Mouse (Mus musculus) thymus, adult 2 months (tissue): Measurements from ENCODE around the gene Senp2. TPM values are rescaled to one million over a fixed set of nuclear protein-coding genes. Genes with fewer than 3 reads are reported as not detected.
A peak's percentile ranks its signal among the peaks of the same experiment; 100 is the strongest.

Experiments
- DNase-seq: peaks from one replicate; pipeline ENCODE4 v3.0.0; 2021
- H3K27ac ChIP-seq: fragments of 200-500 bp; 2 replicates; pipeline ENCODE4 v1.5.1; 2012; ENCODE audit warnings: low read length, control low read depth; ENCODE audit not compliant: control insufficient read depth, insufficient read depth
- H3K27me3 ChIP-seq: fragments of 200-500 bp; 2 replicates; pipeline ENCODE4 v1.6.1; 2012; ENCODE audit warnings: mild to moderate bottlenecking, low read length, moderate library complexity, mixed read lengths; ENCODE audit not compliant: control insufficient read depth, insufficient read depth
- H3K36me3 ChIP-seq: fragments of 200-500 bp; 2 replicates; pipeline ENCODE4 v1.6.1; 2012; ENCODE audit warnings: mild to moderate bottlenecking, low read length, moderate library complexity; ENCODE audit not compliant: control insufficient read depth, insufficient read depth
- H3K4me1 ChIP-seq: fragments of 200-500 bp; replicated peaks from 2 replicates; pipeline ENCODE4 v1.6.1; 2012; ENCODE audit warnings: low read length; ENCODE audit not compliant: control insufficient read depth, insufficient read depth
- H3K4me3 ChIP-seq: fragments of 200-500 bp; 2 replicates; pipeline ENCODE4 v1.5.1; 2012; ENCODE audit warnings: mild to moderate bottlenecking, low read length, control low read depth, moderate library complexity; ENCODE audit not compliant: control insufficient read depth, insufficient read depth
- CTCF ChIP-seq: fragments of 200-500 bp; IDR thresholded peaks from 2 replicates; pipeline ENCODE4 v1.5.1; 2012; ENCODE audit warnings: mild to moderate bottlenecking, control low read depth, low read length, moderate library complexity, borderline replicate concordance; ENCODE audit not compliant: control insufficient read depth, poor library complexity, insufficient read depth; ENCODE audit errors: extremely low read depth
- POLR2A ChIP-seq: fragments of 200-500 bp; IDR thresholded peaks from 2 replicates; pipeline ENCODE4 v1.6.1; 2012; ENCODE audit warnings: mild to moderate bottlenecking, low read length, control low read depth, moderate library complexity; ENCODE audit not compliant: control insufficient read depth, poor library complexity, insufficient read depth; ENCODE audit errors: extremely low read depth
- WGBS: fragments of 180-500 bp; shearing (Covaris S2); methylation state at CpG from one replicate; pipeline ENCODE4 v1.1.7; 2018; 5-methylcytosine and 5-hydroxymethylcytosine counted together
- polyA plus RNA-seq: library from polyadenylated mRNA; depleted of rRNA; stranded (reverse); fragments of >200 nt; gene quantifications from 2 replicates; pipeline ENCODE4 v1.2.3, GENCODE M21; 2012; rRNA removed

Senp2 gene
- 19.2 and 21.6 TPM in 2 replicates for polyA plus RNA-seq

- peak; percentile 62; the same call in 1 of the 2 replicates for TF ChIP-seq POLR2A
- peak; percentile 47 for TF ChIP-seq CTCF
- peaks cover 3% of the 10 kb centered on the region; the same call in 1 of the 2 replicates for H3K36me3 ChIP-seq
- H3K4me1 ChIP-seq = peaks cover 5% of the 10 kb centered on the region
- no peak within 1 kb of the TSS for H3K27ac ChIP-seq
- DNase-seq = peak; percentile 100
- H3K27me3 ChIP-seq = no peaks in the 10 kb centered on the region
- peak within 1 kb of the TSS; percentile 98 for H3K4me3 ChIP-seq
- under 1% methylated on average over 42 of the region's 45 CpGs for WGBS
Observed at GRCm38 (mm10) chr16:22009099-22009584, at the start of gene Senp2. Gene Senp2, plus strand, starts transcription at chr16:22009484.

GRCm38 (mm10) chr16:21965576-21965975 is 43.7 kb upstream of the Senp2 start:
- no peaks in the 10 kb centered on the region for H3K27me3 ChIP-seq
- H3K4me3 ChIP-seq = no peak overlapping the region
- H3K36me3 ChIP-seq = no peaks in the 10 kb centered on the region
- WGBS = 90% methylated on average over 3 of the region's 3 CpGs
- no peaks in the 10 kb centered on the region for H3K4me1 ChIP-seq
- H3K27ac ChIP-seq = no peak overlapping the region
- TF ChIP-seq POLR2A = no peak
- no peak for TF ChIP-seq CTCF
- DNase-seq = no peak

- no peak for TF ChIP-seq POLR2A
- TF ChIP-seq CTCF = no peak
- no peaks in the 10 kb centered on the region for H3K27me3 ChIP-seq
- no peak overlapping the region for H3K4me3 ChIP-seq
- WGBS = 80% methylated on average over 5 of the region's 5 CpGs
- H3K4me1 ChIP-seq = no peaks in the 10 kb centered on the region
- no peaks in the 10 kb centered on the region for H3K36me3 ChIP-seq
- DNase-seq = no peak
- no peak overlapping the region for H3K27ac ChIP-seq
Observed at GRCm38 (mm10) chr16:21969874-21970273, 39.4 kb upstream of the Senp2 start.

GRCm38 (mm10) chr16:21970536-21970935 is 38.7 kb upstream of the Senp2 start:
- H3K27me3 ChIP-seq = no peaks in the 10 kb centered on the region; the same call in 1 of the 2 replicates
- H3K4me3 ChIP-seq = no peak overlapping the region
- WGBS = 95% methylated on average over 6 of the region's 6 CpGs
- H3K4me1 ChIP-seq = no peaks in the 10 kb centered on the region
- DNase-seq = no peak
- H3K27ac ChIP-seq = no peak overlapping the region
- H3K36me3 ChIP-seq = no peaks in the 10 kb centered on the region
- TF ChIP-seq POLR2A (no peak), CTCF (no peak)

DNA sequence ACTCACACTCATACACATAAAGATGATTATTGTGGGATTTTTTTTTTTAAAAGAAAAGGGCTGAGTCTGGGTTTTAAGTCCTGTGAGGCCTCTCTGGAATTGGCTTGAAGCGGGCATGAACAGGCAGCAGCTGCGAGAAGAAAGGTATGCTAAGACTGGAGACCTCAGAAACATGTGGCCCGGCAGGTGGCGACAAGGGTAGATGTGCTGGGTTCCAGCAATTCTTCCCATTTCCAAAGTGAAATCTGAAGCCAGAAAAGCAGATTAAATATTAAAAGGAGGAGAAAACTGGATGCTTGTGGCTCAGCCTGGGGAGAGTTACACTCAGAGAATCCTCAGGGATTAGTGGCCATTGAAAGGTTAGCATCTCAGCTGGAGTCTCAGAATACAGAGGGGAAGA is 37.8 kb upstream of the Senp2 start:
- no peak overlapping the region for H3K27ac ChIP-seq
- TF ChIP-seq CTCF = no peak
- TF ChIP-seq POLR2A = no peak

GRCm38 (mm10) chr16:21976203-21976602 is 33.1 kb upstream of the Senp2 start:
- no peak for DNase-seq
- Histone ChIP-seq H3K36me3 (no peaks in the 10 kb centered on the region), H3K27me3 (no peaks in the 10 kb centered on the region; the same call in 1 of the 2 replicates), H3K27ac (no peak overlapping the region), H3K4me1 (no peaks in the 10 kb centered on the region), H3K4me3 (no peak overlapping the region)
- WGBS = 40% methylated on average over 16 of the region's 16 CpGs
- TF ChIP-seq POLR2A (no peak), CTCF (no peak)

More for the DNA sequence above, 37.8 kb upstream of the Senp2 start:
- H3K27me3 ChIP-seq = no peaks in the 10 kb centered on the region; the same call in 1 of the 2 replicates
- H3K36me3 ChIP-seq = no peaks in the 10 kb centered on the region
- DNase-seq = no peak
- H3K4me3 ChIP-seq = no peak overlapping the region
- H3K4me1 ChIP-seq = no peaks in the 10 kb centered on the region
- WGBS = 85% methylated on average over 4 of the region's 4 CpGs

DNA sequence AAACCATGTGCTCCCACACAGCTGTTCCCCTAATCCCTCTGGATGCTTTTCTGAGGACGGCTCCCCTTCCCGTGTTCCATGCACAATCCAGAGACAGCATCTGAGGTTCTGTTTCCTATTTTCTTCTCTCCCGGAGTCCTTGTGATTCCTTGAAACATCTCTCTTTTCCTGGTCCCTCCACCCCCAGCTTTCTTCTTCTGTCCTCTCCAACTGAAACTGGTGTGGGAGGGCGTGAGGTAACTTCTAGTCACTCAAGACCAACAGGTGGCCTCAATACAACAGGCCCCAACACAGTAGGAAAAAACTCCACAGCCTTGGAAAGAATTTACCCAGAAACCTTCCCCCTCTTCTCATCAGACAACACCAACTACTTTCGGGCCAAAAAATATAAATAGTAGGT is 31.9 kb upstream of the Senp2 start:
- TF ChIP-seq CTCF (no peak), POLR2A (no peak)
- Histone ChIP-seq H3K4me3 (no peak overlapping the region), H3K36me3 (no peaks in the 10 kb centered on the region), H3K27me3 (no peaks in the 10 kb centered on the region; the same call in 1 of the 2 replicates), H3K4me1 (no peaks in the 10 kb centered on the region), H3K27ac (no peak overlapping the region)
- DNase-seq = no peak
- WGBS = 91% methylated on average over 5 of the region's 5 CpGs
